Mouse (Mus musculus): Measurements from ENCODE around the gene Ubac1.

Ubac1 gene

GRCm38 (mm10) chr2:25975141-25975770 lies 46.3 kb downstream of the Ubac1 start:
- DNase-seq (ENCODE audit: low spot score in 2 of 2) = no peak

- no peak for DNase-seq (ENCODE audit: low spot score in 2 of 2)
These were observed 51.1 kb downstream of the Ubac1 start for GRCm38 (mm10) chr2:25970426-25970825.

GRCm38 (mm10) chr2:25969319-25969718 lies 52.2 kb downstream of the Ubac1 start:
- no peak for DNase-seq (ENCODE audit: low spot score in 2 of 2)

- no peak for DNase-seq (ENCODE audit: low spot score in 2 of 2)
These were observed 72.3 kb downstream of the Ubac1 start for GRCm38 (mm10) chr2:25949291-25949690.

All from left cerebral cortex, adult 9 months (tissue).